Mouse (Mus musculus) liver, adult 2 months (tissue): ENCODE results near the gene Dhrs7b.

ENCODE experiments used
- CTCF ChIP-seq: fragments of 200-500 bp; IDR thresholded peaks from 2 replicates; pipeline ENCODE4 v1.5.1; 2011; ENCODE audit warnings: low read depth, low read length, control low read depth
- POLR2A ChIP-seq: fragments of 200-500 bp; IDR thresholded peaks from 2 replicates; pipeline ENCODE4 v1.6.1; 2011; ENCODE audit warnings: low read length, control low read depth; ENCODE audit not compliant: insufficient read depth; ENCODE audit errors: extremely low read depth

- TF ChIP-seq CTCF (no peak), POLR2A (no peak)
Measured at GRCm38 (mm10) chr11:60836897-60837296, 6.5 kb downstream of the Dhrs7b start.
